Mouse (Mus musculus) lung, postnatal 0 days (tissue): ENCODE results near the gene Olfr807. TPM values are rescaled to one million over a fixed set of nuclear protein-coding genes. Genes with fewer than 3 reads are reported as not detected.

Experiments
- ATAC-seq: fragments of 200-750 bp; cut with Nextera tagmentation; 2 replicates; pipeline ENCODE4 v1.8.0; 2017; ENCODE audit warnings: moderate library complexity
- DNase-seq: peaks from one replicate; pipeline ENCODE4 v3.0.0-alpha.2; 2016; ENCODE audit warnings: low spot score
- H3K27ac ChIP-seq: fragments of 300-500 bp; sonication (generic); 2 replicates; pipeline ENCODE4 v1.5.1; 2014; ENCODE audit warnings: antibody characterized with exemption, mild to moderate bottlenecking, low read length, mixed read lengths
- H3K27me3 ChIP-seq: fragments of 300-500 bp; sonication (generic); replicated peaks from 2 replicates; pipeline ENCODE4 v1.6.1; 2014; ENCODE audit warnings: low read length, mixed read lengths; ENCODE audit not compliant: insufficient read depth
- H3K36me3 ChIP-seq: fragments of 300-500 bp; sonication (generic); 2 replicates; pipeline ENCODE4 v1.6.1; 2014; ENCODE audit warnings: low read length, mixed read lengths; ENCODE audit not compliant: insufficient read depth
- H3K4me1 ChIP-seq: fragments of 300-500 bp; sonication (generic); 2 replicates; pipeline ENCODE4 v1.6.1; 2014; ENCODE audit warnings: antibody characterized with exemption, low read depth, low read length, mixed read lengths; ENCODE audit not compliant: insufficient read depth
- H3K4me2 ChIP-seq: fragments of 300-500 bp; sonication (generic); replicated peaks from 2 replicates; pipeline ENCODE4 v1.6.1; 2014; ENCODE audit warnings: low read depth, mild to moderate bottlenecking, low read length, moderate library complexity, mixed read lengths
- H3K4me3 ChIP-seq: fragments of 300-500 bp; sonication (generic); 2 replicates; pipeline ENCODE4 v1.5.1; 2014; ENCODE audit warnings: low read depth, low read length
- H3K9ac ChIP-seq: fragments of 300-500 bp; sonication (generic); replicated peaks from 2 replicates; pipeline ENCODE4 v1.6.1; 2014; ENCODE audit warnings: low read depth, mild to moderate bottlenecking
- H3K9me3 ChIP-seq: fragments of 300-500 bp; sonication (generic); 2 replicates; pipeline ENCODE4 v1.6.1; 2016; ENCODE audit warnings: low read length, mixed read lengths
- CTCF ChIP-seq: IDR thresholded peaks from 2 replicates; pipeline ENCODE4 v1.5.1; 2016; ENCODE audit warnings: antibody characterized with exemption, mild to moderate bottlenecking
- EP300 ChIP-seq: IDR thresholded peaks from 2 replicates; pipeline ENCODE4 v1.6.1; 2016; ENCODE audit warnings: antibody characterized with exemption, mild to moderate bottlenecking, control low read depth
- WGBS: fragments of 180-500 bp; shearing (Covaris S2); extraction: QIAGEN DNeasy Blood & Tissue Kit; methylation state at CpG from one replicate; pipeline ENCODE4 v1.1.7; 2014; 5-methylcytosine and 5-hydroxymethylcytosine counted together
- microRNA-seq: library from miRNA; unstranded; fragments of <30 nt; microRNA quantifications from one replicate; pipeline ENCODE4, GENCODE M21; 2016
- polyA plus RNA-seq: library from polyadenylated mRNA; unstranded; fragments of >200 nt; fragmentation: Nextera tagmentation; extraction: Ambion mirVana; gene quantifications from 2 replicates; pipeline ENCODE4 v1.2.1, GENCODE M21; 2015

The Olfr807 gene
- polyA plus RNA-seq, 1 experiment from 2014 or later, result not detected

DNA sequence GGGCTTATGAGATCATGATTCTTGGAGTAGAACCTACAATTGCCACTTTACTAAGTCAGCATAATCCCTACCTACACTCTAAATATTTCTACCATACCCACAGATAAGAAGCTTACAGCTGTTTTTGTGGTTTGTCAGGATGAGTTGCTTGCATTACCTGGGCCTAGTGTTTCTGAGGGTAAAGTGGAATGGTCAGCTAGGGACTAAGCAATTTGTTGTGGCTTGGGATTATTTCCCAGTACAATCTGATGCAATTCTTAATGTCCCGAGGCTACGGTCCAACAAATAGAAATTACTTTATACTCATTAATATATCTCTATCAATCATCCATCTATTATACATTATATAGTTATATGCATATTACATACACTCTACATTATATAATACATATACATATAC is 28.3 kb downstream of the Olfr807 start, which contains the start of gene Olfr805:
Gene Olfr805 (minus strand): TSS at position 101 of the 400 bp plus-strand sequence.
- Histone ChIP-seq H3K4me1 (no peaks in the 10 kb centered on the region), H3K4me2 (no peak within 1 kb of the TSS), H3K27me3 (no peaks in the 10 kb centered on the region), H3K4me3 (no peak within 1 kb of the TSS), H3K9ac (no peak within 1 kb of the TSS), H3K36me3 (no peaks in the 10 kb centered on the region), H3K9me3 (no peaks in the 10 kb centered on the region), H3K27ac (no peak within 1 kb of the TSS)
- WGBS, result 93% methylated on average over 2 of the region's 2 CpGs
- ATAC-seq (no peak), DNase-seq (no peak)
- no peak for TF ChIP-seq EP300
- no peak for TF ChIP-seq CTCF

Small RNA genes within 50 kb of the gene (microRNA-seq; reads per million reads assigned to microRNA genes)
- gene Gm24485, result not detected

Other genes starting within 250 kb of the Olfr807 start
- not detected in 2 replicates for gene Olfr791, start 236.0 kb downstream of the Olfr807 start, polyA plus RNA-seq
- not detected in 2 replicates for gene Olfr792, start 218.6 kb downstream of the Olfr807 start, polyA plus RNA-seq
- gene Olfr794, start 190.1 kb downstream of the Olfr807 start, polyA plus RNA-seq, result not detected in 2 replicates
- gene Olfr796, start 145.2 kb downstream of the Olfr807 start, polyA plus RNA-seq, result not detected in 2 replicates
- gene Olfr798, start 129.9 kb downstream of the Olfr807 start, polyA plus RNA-seq, result not detected in 2 replicates
- not detected in 2 replicates for gene Olfr799, start 120.3 kb downstream of the Olfr807 start, polyA plus RNA-seq
- not detected in 2 replicates for gene Olfr800, start 100.1 kb downstream of the Olfr807 start, polyA plus RNA-seq
- not detected in 2 replicates for gene Olfr801, start 83.9 kb downstream of the Olfr807 start, polyA plus RNA-seq
- not detected in 2 replicates for gene Olfr802, start 69.6 kb downstream of the Olfr807 start, polyA plus RNA-seq
- not detected in 2 replicates for gene Olfr803, start 63.5 kb downstream of the Olfr807 start, polyA plus RNA-seq
- not detected in 2 replicates for gene Olfr804, start 54.6 kb downstream of the Olfr807 start, polyA plus RNA-seq
- gene Olfr805, start 28.4 kb downstream of the Olfr807 start, polyA plus RNA-seq, result not detected in 2 replicates
- not detected in 2 replicates for gene Olfr806, start 15.9 kb downstream of the Olfr807 start, polyA plus RNA-seq
- gene Olfr808, start 7.7 kb upstream of the Olfr807 start, polyA plus RNA-seq, result not detected in 2 replicates
- gene Olfr809, start 16.8 kb upstream of the Olfr807 start, polyA plus RNA-seq, result not detected in 2 replicates
- gene Olfr810, start 37.1 kb upstream of the Olfr807 start, polyA plus RNA-seq, result not detected in 2 replicates
- gene Olfr811, start 46.6 kb upstream of the Olfr807 start, polyA plus RNA-seq, result not detected in 2 replicates
- not detected in 2 replicates for gene Olfr812, start 88.3 kb upstream of the Olfr807 start, polyA plus RNA-seq
- not detected in 2 replicates for gene Olfr813, start 97.6 kb upstream of the Olfr807 start, polyA plus RNA-seq
- not detected in 2 replicates for gene Olfr814, start 122.1 kb upstream of the Olfr807 start, polyA plus RNA-seq
- not detected in 2 replicates for gene Olfr815, start 148.1 kb upstream of the Olfr807 start, polyA plus RNA-seq
- not detected in 2 replicates for gene Olfr816, start 157.8 kb upstream of the Olfr807 start, polyA plus RNA-seq
- gene Olfr818, start 191.3 kb upstream of the Olfr807 start, polyA plus RNA-seq, result not detected in 2 replicates
- not detected in 2 replicates for gene Olfr819, start 209.5 kb upstream of the Olfr807 start, polyA plus RNA-seq
- gene Olfr247, start 218.3 kb upstream of the Olfr807 start, polyA plus RNA-seq, result not detected in 2 replicates
- gene Gm10310, start 227.3 kb upstream of the Olfr807 start, polyA plus RNA-seq, result not detected in 2 replicates